Mouse (Mus musculus) layer of hippocampus, adult 9-11 months (tissue): ENCODE data around the gene Sohlh2.

Experiments
- DNase-seq: peaks from one replicate; pipeline ENCODE4 v3.0.0; 2022

Gene Sohlh2

DNA sequence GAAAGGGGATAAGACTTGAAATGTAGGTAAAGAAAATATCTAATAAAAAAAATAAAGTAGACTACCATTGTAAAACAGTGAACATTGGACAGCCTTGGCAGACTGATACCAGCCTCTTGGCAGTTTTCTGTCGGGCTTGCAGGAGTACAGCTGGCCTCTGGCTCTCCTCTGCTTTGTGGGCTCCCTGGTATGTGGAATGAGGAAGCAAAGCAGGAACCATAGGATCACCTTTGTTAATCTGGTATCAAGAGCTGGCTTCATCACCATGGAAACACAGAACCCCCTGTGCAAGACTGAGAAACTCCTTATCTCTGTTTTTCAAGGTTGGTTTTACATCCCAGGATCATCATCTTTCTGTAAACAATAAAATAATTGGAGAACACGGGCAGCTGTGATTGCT, 30.4 kb downstream of the Sohlh2 start:
- no peak for DNase-seq

GRCm38 (mm10) chr3:55213785-55214184, 32.0 kb downstream of the Sohlh2 start:
- DNase-seq = no peak

DNA sequence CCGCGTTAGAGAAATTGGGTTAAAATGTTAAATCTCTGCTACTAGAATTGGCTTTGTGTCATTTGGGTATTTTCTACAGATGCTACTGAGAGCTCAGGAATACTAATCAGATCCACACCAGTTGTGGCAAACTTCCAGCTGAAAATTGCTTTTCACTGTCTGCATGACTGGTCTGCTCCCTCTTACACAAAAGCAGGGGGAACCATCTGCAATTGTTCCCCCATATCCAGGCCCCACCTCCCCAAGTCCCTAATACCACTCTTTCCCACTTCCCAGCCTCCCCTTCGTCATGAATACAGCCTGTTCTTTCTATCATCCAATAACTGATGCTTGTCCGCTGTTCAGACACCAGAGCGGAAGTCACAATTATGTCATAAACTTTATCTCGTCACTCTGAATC, 32.6 kb downstream of the Sohlh2 start:
- DNase-seq = peak; percentile 38

- no peak for DNase-seq
These were observed 40.7 kb downstream of the Sohlh2 start for GRCm38 (mm10) chr3:55222502-55222901.

DNA sequence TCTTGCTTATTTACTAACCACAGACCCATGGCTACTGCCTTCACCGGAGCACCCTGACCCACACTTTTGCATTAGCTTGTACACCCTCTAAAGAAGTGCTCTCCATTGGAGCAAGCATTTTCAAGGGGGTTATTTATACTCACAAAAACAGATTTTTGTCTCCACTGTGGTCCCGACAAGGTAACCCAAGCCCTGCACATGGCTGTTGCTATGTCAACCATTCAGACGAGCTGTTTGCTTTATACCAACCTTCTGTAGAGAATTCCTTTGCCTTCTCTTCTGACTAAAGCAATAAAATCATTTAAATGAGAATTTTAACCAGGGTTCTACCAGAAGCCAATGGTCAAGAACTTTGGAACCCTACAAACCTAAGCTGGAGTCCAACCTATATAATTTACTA, 42.0 kb downstream of the Sohlh2 start:
- no peak for DNase-seq

- DNase-seq = peak; percentile 34
These were observed 44.8 kb downstream of the Sohlh2 start for GRCm38 (mm10) chr3:55226501-55227213.

- DNase-seq = no peak
These were observed 45.4 kb downstream of the Sohlh2 start for GRCm38 (mm10) chr3:55227214-55227581.

DNA sequence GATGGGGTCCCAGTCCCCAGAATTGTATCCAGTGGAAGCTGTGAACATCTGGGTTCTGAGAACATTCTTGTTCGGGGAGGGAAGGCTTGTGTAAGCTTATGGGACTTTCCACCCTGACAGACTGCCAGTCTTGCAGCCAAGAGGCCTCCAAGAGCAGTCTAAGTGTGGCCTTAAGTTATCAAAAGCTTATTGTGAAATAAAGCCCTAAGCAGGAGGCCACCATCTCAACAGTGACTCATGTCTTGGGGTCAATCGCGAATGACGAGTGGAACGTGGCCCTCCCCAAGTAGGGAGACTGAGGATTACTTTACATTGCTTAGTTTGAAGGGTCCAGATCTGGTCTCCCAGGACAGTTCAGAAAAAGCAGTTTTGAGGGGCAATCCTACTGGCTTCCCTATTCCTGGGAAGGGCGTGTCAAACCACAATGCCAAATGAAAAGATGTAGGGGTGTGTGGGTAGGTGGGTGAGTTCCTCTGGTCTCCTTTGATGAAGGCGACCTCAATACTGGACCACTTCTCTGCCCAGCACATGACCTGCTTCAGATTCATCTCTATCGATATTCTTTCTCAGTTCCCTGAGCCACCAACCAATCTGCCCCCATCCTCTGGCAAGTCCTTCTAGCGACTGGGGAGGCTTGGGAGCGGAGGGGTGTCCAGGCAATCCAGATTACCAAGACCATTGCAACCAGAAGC, 60.0 kb downstream of the Sohlh2 start, which contains the start of gene Dclk1:
Dclk1 (plus strand) TSS at position 635 of the 692 bp plus-strand sequence.
- no peak for DNase-seq

DNA sequence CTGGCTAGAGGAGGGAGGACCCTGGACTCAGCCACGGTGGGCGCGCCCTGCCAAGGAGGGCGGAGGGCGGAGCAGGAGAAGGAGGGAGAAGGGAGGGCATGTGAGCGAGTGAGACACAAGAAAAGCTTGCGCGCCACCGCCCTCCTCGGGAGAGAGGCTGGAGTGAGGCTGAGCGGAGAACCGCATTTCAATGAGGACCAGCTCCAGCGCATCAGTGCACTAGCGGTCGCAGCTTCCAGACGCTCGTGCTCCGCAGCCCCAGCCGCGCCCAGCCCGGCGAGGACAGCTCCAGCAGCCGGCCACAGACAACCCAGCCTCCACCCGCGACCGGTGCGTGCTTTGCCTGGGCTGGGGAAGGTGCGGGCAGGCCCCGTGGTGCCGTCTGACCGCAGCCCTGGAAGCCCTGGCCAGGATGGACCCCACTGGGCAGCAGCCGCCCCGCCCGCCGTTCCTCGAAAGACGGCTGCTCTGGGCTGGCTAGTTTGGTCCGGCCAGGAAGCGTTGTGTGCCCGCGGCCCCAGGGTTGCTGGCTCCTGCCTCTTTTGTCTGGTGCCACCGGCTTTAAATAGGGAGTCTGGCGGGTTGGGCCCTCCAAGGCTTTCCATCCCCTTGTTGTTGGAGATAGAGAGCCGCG, 60.7 kb downstream of the Sohlh2 start:
- peak; percentile 80 for DNase-seq

GRCm38 (mm10) chr3:55243056-55243471, 61.2 kb downstream of the Sohlh2 start:
- peak; percentile 35 for DNase-seq

DNA sequence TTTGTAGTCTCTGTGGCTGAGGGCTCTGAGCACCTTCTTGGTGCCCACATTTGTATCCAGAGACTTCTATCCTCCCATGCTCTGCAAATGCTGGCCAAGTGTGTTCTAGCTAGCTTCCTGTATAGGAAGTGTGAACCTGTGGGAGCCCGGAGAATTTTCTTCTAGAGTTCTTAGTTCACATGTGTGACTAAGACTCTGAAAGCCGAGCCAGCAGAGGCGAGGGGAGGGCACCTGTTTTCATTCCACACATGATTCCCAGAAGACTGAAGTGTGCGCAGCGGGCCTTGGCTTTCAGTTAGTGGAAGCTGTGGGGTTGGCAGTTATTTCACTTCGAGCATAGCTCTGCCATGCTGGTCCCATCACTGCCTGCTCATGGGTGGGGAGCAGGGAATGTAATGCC, 62.3 kb downstream of the Sohlh2 start:
- no peak for DNase-seq

- no peak for DNase-seq
These were observed 64.9 kb downstream of the Sohlh2 start for GRCm38 (mm10) chr3:55246618-55247272.

DNA sequence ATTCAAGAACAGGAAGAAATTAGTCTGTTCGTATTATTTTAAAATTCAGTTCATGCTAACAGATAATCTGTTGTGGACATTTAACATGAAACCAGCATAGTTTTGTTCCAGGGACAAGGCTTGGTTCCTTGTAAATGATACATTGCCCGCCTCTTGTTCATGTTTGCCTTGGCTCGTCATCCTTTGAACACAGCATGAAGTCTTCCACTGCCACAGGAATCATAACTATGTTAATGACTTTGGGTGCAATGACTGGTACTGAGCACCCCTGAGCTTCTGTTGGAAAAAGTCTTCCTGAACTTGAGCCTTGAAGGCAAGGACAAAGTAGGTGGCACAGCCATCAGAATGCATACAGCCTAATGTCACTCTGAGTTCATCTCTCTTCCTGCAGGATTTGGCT, 66.2 kb downstream of the Sohlh2 start:
- no peak for DNase-seq

DNA sequence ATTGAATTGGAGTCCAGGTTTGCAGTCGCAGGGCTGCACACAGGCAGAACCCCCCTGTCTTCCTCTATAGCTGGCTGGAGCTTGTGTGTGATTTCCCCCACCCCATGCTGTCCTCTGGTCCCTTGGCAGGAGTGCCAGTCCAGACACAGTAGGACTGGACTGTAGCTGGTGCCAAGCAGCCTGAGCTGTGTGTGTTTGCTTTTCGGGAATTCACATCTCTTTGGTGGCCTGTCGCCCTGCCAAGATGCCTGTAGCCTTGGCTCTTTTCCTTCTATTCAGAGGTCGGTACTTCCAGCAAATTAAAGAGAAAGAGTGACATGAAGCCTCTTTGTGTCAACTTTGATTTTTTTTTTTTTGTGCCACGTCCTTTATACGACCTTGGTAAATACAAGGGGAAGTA, 66.7 kb downstream of the Sohlh2 start:
- peak; percentile 56 for DNase-seq

DNA sequence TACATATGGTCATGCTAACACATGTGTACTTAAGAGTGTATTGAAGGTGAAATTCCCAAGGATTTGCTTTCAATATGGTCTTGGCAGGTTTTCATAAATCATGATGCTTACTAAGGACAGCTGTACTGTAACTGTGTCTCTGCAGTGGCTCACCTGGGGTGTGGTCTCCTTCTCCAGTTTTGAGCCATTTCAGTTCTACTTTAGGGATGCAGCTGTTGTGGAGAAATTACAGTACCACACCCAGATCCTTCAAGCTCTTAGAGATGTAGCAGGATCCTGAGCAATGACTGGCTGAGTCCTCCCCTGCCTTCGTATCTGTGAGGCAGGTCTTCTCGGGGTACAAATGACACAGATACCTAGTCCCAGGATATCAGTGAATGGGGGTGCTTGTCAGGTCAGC, 68.8 kb downstream of the Sohlh2 start:
- DNase-seq = no peak
